Mouse (Mus musculus) liver, embryonic 14.5 days (tissue): ENCODE data around the gene Gm11032. TPM values are rescaled to one million over a fixed set of nuclear protein-coding genes. Genes with fewer than 3 reads are reported as not detected.

ENCODE experiments used
- ATAC-seq: fragments of 200-750 bp; cut with Nextera tagmentation; 2 replicates; pipeline ENCODE4 v1.8.0; 2017; ENCODE audit warnings: moderate number of reproducible peaks, mild to moderate bottlenecking, moderate library complexity; ENCODE audit not compliant: insufficient read depth
- DNase-seq, 3 experiments: peaks; one replicate each; pipeline ENCODE4 v3.0.0-alpha.2; 2012 to 2013; ENCODE audit warnings: low read depth in 3 of 3, low spot score in 3 of 3
- H3K27ac ChIP-seq: fragments of 300-500 bp; sonication (generic); 2 replicates; pipeline ENCODE4 v1.5.1; 2014; ENCODE audit warnings: moderate library complexity, mild to moderate bottlenecking, control low read depth, inconsistent platforms
- H3K27me3 ChIP-seq: fragments of 300-500 bp; sonication (generic); 2 replicates; pipeline ENCODE4 v1.6.1; 2014; ENCODE audit warnings: mild to moderate bottlenecking, low read length, moderate library complexity; ENCODE audit not compliant: control insufficient read depth, insufficient read depth
- H3K36me3 ChIP-seq: fragments of 300-500 bp; sonication (generic); replicated peaks from 2 replicates; pipeline ENCODE4 v1.6.1; 2014; ENCODE audit warnings: low read depth; ENCODE audit not compliant: control insufficient read depth, insufficient read depth
- H3K4me1 ChIP-seq, 2 experiments: fragments of 200-500 bp in 1 of 2; fragments of 300-500 bp in 1 of 2; sonication (generic) in 1 of 2; replicated peaks; 2 replicates each; pipeline ENCODE4 v1.6.1; 2012 to 2014; ENCODE audit warnings: antibody characterized with exemption in 1 of 2, inconsistent platforms in 1 of 2, low read length in 1 of 2; ENCODE audit not compliant: control insufficient read depth in 2 of 2, insufficient read depth in 2 of 2
- H3K4me2 ChIP-seq: fragments of 300-500 bp; sonication (generic); 2 replicates; pipeline ENCODE4 v1.6.1; 2014; ENCODE audit warnings: low read depth, mild to moderate bottlenecking, control low read depth, moderate library complexity
- H3K4me3 ChIP-seq, 2 experiments: fragments of 200-500 bp in 1 of 2; fragments of 300-500 bp in 1 of 2; sonication (generic) in 1 of 2; 2 replicates each; pipeline ENCODE4 v1.5.1; 2012 to 2014; ENCODE audit warnings: low read depth in 2 of 2, low read length in 2 of 2, mild to moderate bottlenecking in 2 of 2, control low read depth in 1 of 2, inconsistent platforms in 1 of 2, moderate library complexity in 1 of 2; ENCODE audit not compliant: insufficient read depth in 1 of 2
- H3K9ac ChIP-seq: fragments of 300-500 bp; sonication (generic); replicated peaks from 2 replicates; pipeline ENCODE4 v1.6.1; 2014; ENCODE audit warnings: mild to moderate bottlenecking, control low read depth, moderate library complexity
- H3K9me3 ChIP-seq: fragments of 300-500 bp; sonication (generic); 2 replicates; pipeline ENCODE4 v1.6.1; 2016; ENCODE audit warnings: low read length, mixed read lengths; ENCODE audit not compliant: control insufficient read depth
- CTCF ChIP-seq: IDR thresholded peaks from 2 replicates; pipeline ENCODE4 v1.5.1; 2016; ENCODE audit warnings: antibody characterized with exemption, low read depth, control low read depth
- EP300 ChIP-seq: IDR thresholded peaks from 2 replicates; pipeline ENCODE4 v1.6.1; 2016; ENCODE audit warnings: antibody characterized with exemption, low read depth
- WGBS: fragments of 180-500 bp; shearing (Covaris S2); extraction: QIAGEN DNeasy Blood & Tissue Kit; methylation state at CpG from one replicate; pipeline ENCODE4 v1.1.7; 2014; ENCODE audit not compliant: insufficient replicate concordance; 5-methylcytosine and 5-hydroxymethylcytosine counted together
- polyA plus RNA-seq, 2 experiments: library from polyadenylated mRNA; depleted of rRNA in 1 of 2; stranded (reverse) in 1 of 2; unstranded in 1 of 2; fragments of >200 nt; fragmentation: Nextera tagmentation in 1 of 2; extraction: Ambion mirVana in 1 of 2; gene quantifications; 2 replicates each; pipeline versions ENCODE4 v1.2.1 to v1.2.3; 2012 to 2014

Gene Gm11032
- polyA plus RNA-seq, 2 experiments = not detected

GRCm38 (mm10) chr11:4622442-4622986, 2.6 kb downstream of the Gm11032 start:
- Histone ChIP-seq H3K4me1 (no peaks in the 10 kb centered on the region; a peak in 1 of 4 replicates), H3K27ac (no peak overlapping the region), H3K9me3 (no peaks in the 10 kb centered on the region), H3K9ac (no peak overlapping the region), H3K4me2 (no peak overlapping the region), H3K4me3 (no peak overlapping the region), H3K36me3 (no peaks in the 10 kb centered on the region), H3K27me3 (no peaks in the 10 kb centered on the region; the same call in 1 of the 2 replicates)
- ATAC-seq = no peak
- no peak for TF ChIP-seq EP300
- no peak for TF ChIP-seq CTCF
- no peak for DNase-seq
- WGBS = 69% methylated on average over 7 of the region's 7 CpGs

DNA sequence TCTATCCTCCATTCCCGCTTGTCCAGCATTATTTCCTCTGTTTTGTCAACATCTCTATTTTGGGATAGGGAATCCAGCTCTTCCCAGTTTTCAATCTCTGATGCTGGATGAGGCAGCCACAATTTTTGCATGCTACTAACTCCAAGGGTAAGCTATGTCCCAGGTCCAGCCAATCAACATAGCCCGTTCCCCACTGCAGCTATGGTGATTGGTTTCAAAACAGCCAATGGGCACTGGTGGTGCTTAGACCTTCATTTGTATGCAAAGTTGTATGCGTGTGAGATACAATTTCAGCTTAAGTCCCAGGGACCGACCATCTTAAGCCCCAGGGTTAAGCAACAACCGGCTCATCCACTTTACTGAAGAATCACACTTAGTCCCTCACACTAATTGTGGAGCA, 3.1 kb downstream of the Gm11032 start:
- ATAC-seq (no peak), DNase-seq (no peak)
- H3K4me3 ChIP-seq = no peak overlapping the region
- H3K9ac ChIP-seq = no peak overlapping the region
- H3K9me3 ChIP-seq = no peaks in the 10 kb centered on the region
- no peaks in the 10 kb centered on the region; the same call in 1 of the 2 replicates for H3K27me3 ChIP-seq
- no peaks in the 10 kb centered on the region; a peak in 1 of 4 replicates for H3K4me1 ChIP-seq
- no peak overlapping the region for H3K4me2 ChIP-seq
- TF ChIP-seq EP300 (no peak), CTCF (no peak)
- WGBS = 51% methylated on average over 5 of the region's 5 CpGs
- H3K36me3 ChIP-seq = no peaks in the 10 kb centered on the region
- no peak overlapping the region for H3K27ac ChIP-seq

DNA sequence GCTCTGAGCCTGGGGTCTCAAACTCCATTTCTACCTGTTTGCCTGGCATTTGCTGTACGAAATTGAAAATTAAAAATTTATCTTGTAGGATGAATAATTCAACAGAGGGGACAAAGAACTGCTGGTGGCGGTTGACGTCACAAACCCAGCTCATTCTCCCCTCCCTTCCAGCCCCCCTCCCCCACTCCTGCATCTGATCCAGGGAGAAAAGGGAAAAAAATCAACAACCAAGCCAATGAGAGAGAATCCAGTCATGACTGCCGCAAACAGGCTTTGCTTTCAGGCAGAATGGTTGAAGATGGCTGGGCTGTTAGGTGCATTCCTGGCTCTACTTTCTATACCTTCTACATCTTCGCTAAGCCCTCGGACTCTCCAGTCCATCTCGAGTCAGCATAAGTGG, 6.1 kb downstream of the Gm11032 start:
- WGBS = 65% methylated on average over 7 of the region's 7 CpGs
- Histone ChIP-seq H3K27ac (no peak overlapping the region), H3K9me3 (no peaks in the 10 kb centered on the region), H3K4me3 (no peak overlapping the region), H3K9ac (no peak overlapping the region), H3K4me1 (peaks cover 0 to 6% of the 10 kb centered on the region in 2 experiments; a peak in 2 of 4 replicates), H3K36me3 (no peaks in the 10 kb centered on the region), H3K4me2 (no peak overlapping the region), H3K27me3 (no peaks in the 10 kb centered on the region; the same call in 1 of the 2 replicates)
- no peak for TF ChIP-seq CTCF
- TF ChIP-seq EP300 = no peak
- DNase-seq (no peak), ATAC-seq (no peak)

DNA sequence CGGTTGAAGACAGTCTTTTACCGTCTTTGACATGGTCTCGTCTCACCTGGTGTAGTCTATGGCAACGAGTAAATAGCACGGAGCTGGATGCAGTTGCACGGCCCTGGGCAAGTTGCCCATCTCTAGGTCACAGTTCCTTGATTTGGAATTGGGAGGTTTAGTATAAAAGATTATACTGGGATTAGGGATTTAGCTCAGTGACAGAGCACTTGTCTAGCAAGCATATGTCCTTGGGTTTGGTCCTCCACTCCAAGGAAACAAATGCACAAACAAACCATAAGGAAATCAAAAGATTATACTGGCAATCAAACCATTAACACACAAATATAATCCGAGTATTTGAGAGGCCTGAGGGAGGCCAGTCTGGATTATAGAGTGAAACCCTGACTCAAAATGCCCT, 7.8 kb downstream of the Gm11032 start:
- Histone ChIP-seq H3K4me2 (no peak overlapping the region), H3K9ac (no peak overlapping the region), H3K36me3 (no peaks in the 10 kb centered on the region), H3K4me1 (peaks cover 0 to 6% of the 10 kb centered on the region in 2 experiments; a peak in 2 of 4 replicates), H3K27ac (no peak overlapping the region), H3K9me3 (no peaks in the 10 kb centered on the region), H3K4me3 (no peak overlapping the region), H3K27me3 (no peaks in the 10 kb centered on the region; the same call in 1 of the 2 replicates)
- ATAC-seq (no peak), DNase-seq (no peak)
- 72% methylated on average over 7 of the region's 7 CpGs for WGBS
- no peak for TF ChIP-seq CTCF
- TF ChIP-seq EP300 = no peak

GRCm38 (mm10) chr11:4629861-4630280, 10.0 kb downstream of the Gm11032 start:
- Histone ChIP-seq H3K9ac (no peak overlapping the region), H3K4me1 (peaks cover 5 to 13% of the 10 kb centered on the region in 2 experiments), H3K36me3 (no peaks in the 10 kb centered on the region), H3K27me3 (no peaks in the 10 kb centered on the region; the same call in 1 of the 2 replicates), H3K27ac (no peak overlapping the region), H3K4me2 (no peak overlapping the region), H3K4me3 (no peak overlapping the region), H3K9me3 (no peaks in the 10 kb centered on the region)
- DNase-seq (no peak), ATAC-seq (no peak)
- TF ChIP-seq EP300 (no peak), CTCF (no peak)
- 39% methylated on average over 8 of the region's 8 CpGs for WGBS
